Mouse (Mus musculus) kidney, adult 2 months (tissue): ENCODE results near the gene Ano2. TPM values are rescaled to one million over a fixed set of nuclear protein-coding genes. Genes with fewer than 3 reads are reported as not detected.

Source experiments
- DNase-seq: peaks from one replicate; pipeline ENCODE4 v3.0.0; 2021
- H3K27ac ChIP-seq: fragments of 200-500 bp; 2 replicates; pipeline ENCODE4 v1.5.1; 2012; ENCODE audit warnings: low read depth, low read length, control low read depth, inconsistent platforms; ENCODE audit not compliant: insufficient read depth
- H3K27me3 ChIP-seq: fragments of 200-500 bp; replicated peaks from 2 replicates; pipeline ENCODE4 v1.6.1; 2012; ENCODE audit warnings: mild to moderate bottlenecking, moderate library complexity, low read length, inconsistent platforms; ENCODE audit not compliant: control insufficient read depth, insufficient read depth
- H3K36me3 ChIP-seq: fragments of 200-500 bp; 2 replicates; pipeline ENCODE4 v1.6.1; 2012; ENCODE audit warnings: mild to moderate bottlenecking, moderate library complexity, low read length, inconsistent platforms; ENCODE audit not compliant: control insufficient read depth, insufficient read depth
- H3K4me1 ChIP-seq: fragments of 200-500 bp; 2 replicates; pipeline ENCODE4 v1.6.1; 2011; ENCODE audit warnings: low read length; ENCODE audit not compliant: control insufficient read depth, insufficient read depth
- H3K4me3 ChIP-seq: fragments of 200-500 bp; 2 replicates; pipeline ENCODE4 v1.5.1; 2011; ENCODE audit warnings: mild to moderate bottlenecking, low read depth, low read length, control low read depth; ENCODE audit not compliant: insufficient read depth
- CTCF ChIP-seq: fragments of 200-500 bp; conservative IDR thresholded peaks from 2 replicates; pipeline ENCODE4 v1.5.1; 2011; ENCODE audit warnings: low read depth, mild to moderate bottlenecking, control low read depth, low read length, moderate library complexity, mixed read lengths; ENCODE audit not compliant: insufficient read depth, insufficient read length
- POLR2A ChIP-seq: fragments of 200-500 bp; IDR thresholded peaks from one replicate; pipeline ENCODE4 v1.6.1; 2011; ENCODE audit warnings: low read depth, low read length, control low read depth
- WGBS: fragments of 180-500 bp; shearing (Covaris S2); methylation state at CpG from one replicate; pipeline ENCODE4 v1.1.7; 2018; 5-methylcytosine and 5-hydroxymethylcytosine counted together
- polyA plus RNA-seq: library from polyadenylated mRNA; depleted of rRNA; stranded (reverse); fragments of >200 nt; gene quantifications from 2 replicates; pipeline ENCODE4 v1.2.3, GENCODE M21; 2012; rRNA removed

Gene Ano2
- polyA plus RNA-seq, 1 experiment = 0.08 TPM

- 82% methylated on average over 5 of the region's 5 CpGs for whole genome bisulfite sequencing
- no peak for DNase-seq
- no peaks in the 10 kb centered on the region for H3K27me3 ChIP-seq
- no peaks in the 10 kb centered on the region for H3K36me3 ChIP-seq
- H3K27ac ChIP-seq = no peak overlapping the region
- no peak overlapping the region for H3K4me3 ChIP-seq
- TF ChIP-seq POLR2A (no peak), CTCF (no peak)
- H3K4me1 ChIP-seq = no peaks in the 10 kb centered on the region
Observed at GRCm38 (mm10) chr6:126053136-126053535, 362.9 kb downstream of the Ano2 start.

- 67% methylated on average over 3 of the region's 3 CpGs for WGBS
- no peaks in the 10 kb centered on the region for H3K4me1 ChIP-seq
- TF ChIP-seq POLR2A (no peak), CTCF (no peak)
- H3K36me3 ChIP-seq = no peaks in the 10 kb centered on the region
- no peaks in the 10 kb centered on the region for H3K27me3 ChIP-seq
- no peak overlapping the region for H3K4me3 ChIP-seq
- no peak overlapping the region for H3K27ac ChIP-seq
- no peak for DNase-seq
Observed at GRCm38 (mm10) chr6:126057706-126058105, 367.5 kb downstream of the Ano2 start.

DNA sequence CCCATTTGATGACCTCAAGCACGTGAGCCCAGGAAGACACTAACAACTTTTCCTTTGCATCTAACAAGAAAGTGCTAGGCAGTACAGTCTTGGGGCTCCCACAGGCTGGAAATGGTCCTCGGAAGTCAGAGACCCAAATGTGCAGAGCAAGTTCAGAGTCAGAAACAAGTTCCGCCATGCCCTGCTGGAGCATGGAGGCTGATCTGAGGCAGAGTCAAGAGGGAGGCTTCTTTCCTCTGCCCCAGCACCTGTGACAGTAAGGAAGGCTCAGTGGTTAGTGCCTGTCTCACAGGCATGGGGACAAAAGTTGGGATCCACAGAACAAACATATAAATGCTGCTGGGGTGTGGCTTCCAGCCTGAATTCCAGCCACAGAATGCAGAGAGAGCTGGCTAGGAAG is 390.3 kb downstream of the Ano2 start:
- no peaks in the 10 kb centered on the region for H3K4me1 ChIP-seq
- 89% methylated on average over 3 of the region's 3 CpGs for WGBS
- no peak overlapping the region for H3K27ac ChIP-seq
- no peak for TF ChIP-seq CTCF
- TF ChIP-seq POLR2A = no peak
- no peak overlapping the region for H3K4me3 ChIP-seq
- no peak for DNase-seq
- H3K36me3 ChIP-seq = no peaks in the 10 kb centered on the region
- H3K27me3 ChIP-seq = no peaks in the 10 kb centered on the region

- TF ChIP-seq POLR2A = no peak
- no peak for TF ChIP-seq CTCF
- Histone ChIP-seq H3K36me3 (no peaks in the 10 kb centered on the region), H3K27me3 (no peaks in the 10 kb centered on the region), H3K4me1 (no peaks in the 10 kb centered on the region), H3K4me3 (no peak overlapping the region), H3K27ac (no peak overlapping the region)
- no peak for DNase-seq
- WGBS = 57% methylated on average over 3 of the region's 3 CpGs
Observed at GRCm38 (mm10) chr6:126086321-126086950, 396.2 kb downstream of the Ano2 start.

- DNase-seq = no peak
- 90% methylated on average over 12 of the region's 12 CpGs for WGBS
- H3K27ac ChIP-seq = no peak overlapping the region
- H3K27me3 ChIP-seq = no peaks in the 10 kb centered on the region
- H3K36me3 ChIP-seq = no peaks in the 10 kb centered on the region
- no peak overlapping the region for H3K4me3 ChIP-seq
- TF ChIP-seq POLR2A = no peak
- no peak for TF ChIP-seq CTCF
- no peaks in the 10 kb centered on the region for H3K4me1 ChIP-seq
Observed at GRCm38 (mm10) chr6:126088489-126089265, 398.5 kb downstream of the Ano2 start.

Other genes starting within 250 kb of the Ano2 start
- 138 and 140 TPM in 2 replicates for gene Cd9, start 195.6 kb upstream of the Ano2 start, polyA plus RNA-seq
- 14.6 and 16.8 TPM in 2 replicates for gene Vwf, start 143.6 kb upstream of the Ano2 start, polyA plus RNA-seq